Mouse (Mus musculus) myocyte (in vitro differentiated cells): ENCODE data around the gene Cela2a. TPM values are rescaled to one million over a fixed set of nuclear protein-coding genes. Genes with fewer than 3 reads are reported as not detected.

ENCODE experiments used
- H3K27me3 ChIP-seq: one replicate; pipeline ENCODE4 v1.6.1; 2011; ENCODE audit not compliant: control insufficient read depth, insufficient read depth, insufficient read length
- H3K36me3 ChIP-seq: one replicate; pipeline ENCODE4 v1.6.1; 2011; ENCODE audit not compliant: control insufficient read depth, insufficient read depth
- H3K4me2 ChIP-seq: one replicate; pipeline ENCODE4 v1.6.1; 2011; ENCODE audit warnings: low read depth, control low read depth
- H3K4me3 ChIP-seq: one replicate; pipeline ENCODE4 v1.5.1; 2011; ENCODE audit warnings: mild to moderate bottlenecking, control low read depth, moderate library complexity
- H3K79me2 ChIP-seq: one replicate; pipeline ENCODE4 v1.6.1; 2011; ENCODE audit not compliant: control insufficient read depth, insufficient read depth
- H3ac ChIP-seq: one replicate; pipeline ENCODE4 v1.6.1; 2011; ENCODE audit not compliant: control insufficient read depth, insufficient read length
- CEBPB ChIP-seq: IDR thresholded peaks from 2 replicates; pipeline ENCODE4 v1.6.1; 2011; ENCODE audit warnings: mild to moderate bottlenecking, moderate library complexity; ENCODE audit not compliant: poor library complexity, insufficient read depth, severe bottlenecking
- E2F4 ChIP-seq: IDR thresholded peaks from one replicate; pipeline ENCODE4 v1.6.1; 2011; ENCODE audit warnings: mild to moderate bottlenecking, control low read depth, moderate library complexity; ENCODE audit not compliant: insufficient read depth
- MAX ChIP-seq: IDR thresholded peaks from one replicate; pipeline ENCODE4 v1.6.1; 2011; ENCODE audit warnings: low read depth, mild to moderate bottlenecking, control low read depth
- MYOD1 ChIP-seq, 3 experiments: IDR thresholded peaks; one replicate each; pipeline ENCODE4 v1.6.1; 2011; ENCODE audit warnings: control low read depth in 2 of 3, low read depth in 2 of 3, mild to moderate bottlenecking in 2 of 3, moderate library complexity in 1 of 3; ENCODE audit not compliant: insufficient read length in 2 of 3, control insufficient read depth in 1 of 3
- MYOG ChIP-seq, 3 experiments: IDR thresholded peaks; one replicate each; pipeline ENCODE4 v1.6.1; 2011; ENCODE audit warnings: control low read depth in 2 of 3, low read depth in 2 of 3, mild to moderate bottlenecking in 2 of 3; ENCODE audit not compliant: insufficient read length in 2 of 3, control insufficient read depth in 1 of 3, insufficient read depth in 1 of 3
- POLR2A ChIP-seq: IDR thresholded peaks from one replicate; pipeline ENCODE4 v1.6.1; 2011; ENCODE audit warnings: low read depth, mild to moderate bottlenecking, control low read depth, moderate library complexity; ENCODE audit not compliant: insufficient read length
- POLR2AphosphoS2 ChIP-seq: IDR thresholded peaks from one replicate; pipeline ENCODE4 v1.6.1; 2011; ENCODE audit warnings: low read depth, control low read depth; ENCODE audit not compliant: insufficient read length
- REST ChIP-seq: IDR thresholded peaks from one replicate; pipeline ENCODE4 v1.6.1; 2011; ENCODE audit warnings: mild to moderate bottlenecking, control low read depth, moderate library complexity; ENCODE audit not compliant: insufficient read depth, insufficient read length
- SRF ChIP-seq: IDR thresholded peaks from one replicate; pipeline ENCODE4 v1.6.1; 2011; ENCODE audit warnings: low read depth; ENCODE audit not compliant: control insufficient read depth, insufficient read length
- TCF12 ChIP-seq: IDR thresholded peaks from one replicate; pipeline ENCODE4 v1.6.1; 2011; ENCODE audit warnings: mild to moderate bottlenecking, control low read depth; ENCODE audit not compliant: poor library complexity, insufficient read depth, severe bottlenecking
- TCF3 ChIP-seq: IDR thresholded peaks from one replicate; pipeline ENCODE4 v1.6.1; 2011; ENCODE audit warnings: low read depth, control low read depth; ENCODE audit not compliant: insufficient read length
- USF1 ChIP-seq: IDR thresholded peaks from one replicate; pipeline ENCODE4 v1.6.1; 2011; ENCODE audit warnings: low read depth, mild to moderate bottlenecking, control low read depth, moderate library complexity
- polyA plus RNA-seq: library from polyadenylated mRNA; unstranded; fragments of >200 nt; fragmentation: generic; extraction: Trizol; gene quantifications from one replicate; pipeline ENCODE4 v1.2.1, GENCODE M21; 2012; ENCODE audit warnings: missing spikeins

Cela2a gene
- polyA plus RNA-seq, 1 experiment, result not detected

GRCm38 (mm10) chr4:141834536-141835095 is 8.7 kb upstream of the Cela2a start:
- H3ac ChIP-seq, result no peak overlapping the region
- H3K79me2 ChIP-seq, result no peaks in the 10 kb centered on the region
- H3K4me3 ChIP-seq, result no peak overlapping the region
- H3K4me2 ChIP-seq, result no peak overlapping the region
- TF ChIP-seq TCF12, result no peak
- no peak for TF ChIP-seq USF1
- no peak for TF ChIP-seq SRF
- no peak for TF ChIP-seq MYOG (IDR thresholded peaks at IDR 0.05; ENCODE audit: control insufficient read depth in 1 of 3, insufficient read depth in 1 of 3, insufficient read length in 2 of 3, low read depth in 2 of 3)
- no peak for TF ChIP-seq POLR2AphosphoS2
- TF ChIP-seq TCF3, result no peak
- TF ChIP-seq POLR2A, result no peak
- TF ChIP-seq MYOD1 (IDR thresholded peaks at IDR 0.05; ENCODE audit: control insufficient read depth in 1 of 3, insufficient read length in 2 of 3, low read depth in 2 of 3), result no peak
- no peak for TF ChIP-seq E2F4
- TF ChIP-seq MAX, result no peak
- TF ChIP-seq CEBPB, result no peak
- TF ChIP-seq REST, result no peak
- no peaks in the 10 kb centered on the region for H3K36me3 ChIP-seq
- no peaks in the 10 kb centered on the region for H3K27me3 ChIP-seq

- Histone ChIP-seq H3K4me2 (no peak overlapping the region), H3K36me3 (no peaks in the 10 kb centered on the region), H3K79me2 (no peaks in the 10 kb centered on the region), H3K27me3 (no peaks in the 10 kb centered on the region), H3ac (no peak overlapping the region), H3K4me3 (no peak overlapping the region)
- TF ChIP-seq TCF12, result no peak
- TF ChIP-seq SRF, result no peak
- no peak for TF ChIP-seq CEBPB
- TF ChIP-seq POLR2AphosphoS2, result no peak
- no peak for TF ChIP-seq POLR2A
These were observed 8.0 kb upstream of the Cela2a start for GRCm38 (mm10) chr4:141833911-141834310.

- no peaks in the 10 kb centered on the region for H3K27me3 ChIP-seq
- no peak overlapping the region for H3K4me3 ChIP-seq
- H3K36me3 ChIP-seq, result no peaks in the 10 kb centered on the region
- no peak for TF ChIP-seq USF1
- TF ChIP-seq MYOG (IDR thresholded peaks at IDR 0.05; ENCODE audit: control insufficient read depth in 1 of 3, insufficient read depth in 1 of 3, insufficient read length in 2 of 3, low read depth in 2 of 3), result no peak
- no peak for TF ChIP-seq MYOD1 (IDR thresholded peaks at IDR 0.05; ENCODE audit: control insufficient read depth in 1 of 3, insufficient read length in 2 of 3, low read depth in 2 of 3)
- no peak for TF ChIP-seq REST
- no peak for TF ChIP-seq E2F4
- no peak for TF ChIP-seq MAX
- H3ac ChIP-seq, result no peak overlapping the region
- H3K79me2 ChIP-seq, result no peaks in the 10 kb centered on the region
- no peak overlapping the region for H3K4me2 ChIP-seq
These were observed 5.4 kb upstream of the Cela2a start for GRCm38 (mm10) chr4:141831361-141831760.

GRCm38 (mm10) chr4:141830381-141830780 is 4.4 kb upstream of the Cela2a start:
- Histone ChIP-seq H3K36me3 (no peaks in the 10 kb centered on the region), H3K4me2 (no peak overlapping the region), H3K27me3 (peaks cover 5% of the 10 kb centered on the region), H3ac (no peak overlapping the region), H3K4me3 (no peak overlapping the region), H3K79me2 (no peaks in the 10 kb centered on the region)
- TF ChIP-seq MYOD1 (IDR thresholded peaks at IDR 0.05; ENCODE audit: control insufficient read depth in 1 of 3, insufficient read length in 2 of 3, low read depth in 2 of 3), result no peak
- no peak for TF ChIP-seq TCF12
- TF ChIP-seq MYOG (IDR thresholded peaks at IDR 0.05; ENCODE audit: control insufficient read depth in 1 of 3, insufficient read depth in 1 of 3, insufficient read length in 2 of 3, low read depth in 2 of 3), result no peak
- TF ChIP-seq MAX, result no peak
- TF ChIP-seq POLR2AphosphoS2, result no peak
- no peak for TF ChIP-seq CEBPB
- TF ChIP-seq TCF3, result no peak
- TF ChIP-seq SRF, result no peak
- no peak for TF ChIP-seq POLR2A
- TF ChIP-seq USF1, result no peak

- H3K36me3 ChIP-seq, result no peaks in the 10 kb centered on the region
- H3ac ChIP-seq, result no peak overlapping the region
- TF ChIP-seq MYOD1 (IDR thresholded peaks at IDR 0.05; ENCODE audit: control insufficient read depth in 1 of 3, insufficient read length in 2 of 3, low read depth in 2 of 3), result no peak
- no peak for TF ChIP-seq POLR2AphosphoS2
- no peak for TF ChIP-seq SRF
- TF ChIP-seq TCF3, result no peak
- no peak for TF ChIP-seq E2F4
- TF ChIP-seq CEBPB, result no peak
- no peak for TF ChIP-seq TCF12
- no peak overlapping the region for H3K4me3 ChIP-seq
- no peak overlapping the region for H3K4me2 ChIP-seq
- no peaks in the 10 kb centered on the region for H3K79me2 ChIP-seq
- peaks cover 5% of the 10 kb centered on the region for H3K27me3 ChIP-seq
These were observed 2.2 kb upstream of the Cela2a start for GRCm38 (mm10) chr4:141828177-141828576.

GRCm38 (mm10) chr4:141827401-141827800 is 1.4 kb upstream of the Cela2a start:
- no peaks in the 10 kb centered on the region for H3K79me2 ChIP-seq
- no peak overlapping the region for H3K4me3 ChIP-seq
- no peak overlapping the region for H3K4me2 ChIP-seq
- no peaks in the 10 kb centered on the region for H3K36me3 ChIP-seq
- peaks cover 5% of the 10 kb centered on the region for H3K27me3 ChIP-seq
- TF ChIP-seq MYOG (IDR thresholded peaks at IDR 0.05; ENCODE audit: control insufficient read depth in 1 of 3, insufficient read depth in 1 of 3, insufficient read length in 2 of 3, low read depth in 2 of 3) (no peak), MAX (no peak), USF1 (no peak), CEBPB (no peak), MYOD1 (IDR thresholded peaks at IDR 0.05; ENCODE audit: control insufficient read depth in 1 of 3, insufficient read length in 2 of 3, low read depth in 2 of 3) (no peak), E2F4 (no peak), SRF (no peak), TCF3 (no peak), TCF12 (no peak)
- H3ac ChIP-seq, result no peak overlapping the region
